Mouse (Mus musculus) CH12.LX (cell line): ENCODE data around the gene Gm42417.

Source experiments
- CHD1 ChIP-seq: IDR thresholded peaks from 2 replicates; pipeline ENCODE4 v1.6.1; 2012; ENCODE audit warnings: low read depth, low read length, improper control_type of control experiment, inconsistent platforms
- CTCF ChIP-seq, 2 experiments: IDR thresholded peaks in 1 of 2; conservative IDR thresholded peaks in 1 of 2; 2 replicates each; pipeline ENCODE4 v1.5.1; 2011 to 2012; ENCODE audit warnings: low read depth in 2 of 2, low read length in 2 of 2, improper control_type of control experiment in 1 of 2, inconsistent platforms in 1 of 2, mild to moderate bottlenecking in 1 of 2, moderate library complexity in 1 of 2
- ETS1 ChIP-seq: conservative IDR thresholded peaks from 2 replicates; pipeline ENCODE4 v1.6.1; 2012; ENCODE audit warnings: low read depth, mild to moderate bottlenecking, inconsistent platforms, low read length, improper control_type of control experiment, moderate library complexity
- MAX ChIP-seq: IDR thresholded peaks from 2 replicates; pipeline ENCODE4 v1.6.1; 2011; ENCODE audit warnings: low read length, improper control_type of control experiment
- NELFE ChIP-seq: IDR thresholded peaks from 2 replicates; pipeline ENCODE4 v1.6.1; 2011; ENCODE audit warnings: low read depth, low read length, improper control_type of control experiment
- POLR2A ChIP-seq: IDR thresholded peaks from 2 replicates; pipeline ENCODE4 v1.6.1; 2011; ENCODE audit warnings: low read depth, mild to moderate bottlenecking, improper control_type of control experiment, low read length
- POLR2AphosphoS2 ChIP-seq: IDR thresholded peaks from 2 replicates; pipeline ENCODE4 v1.6.1; 2011; ENCODE audit warnings: low read depth, low read length, improper control_type of control experiment
- RAD21 ChIP-seq: IDR thresholded peaks from 2 replicates; pipeline ENCODE4 v1.6.1; 2011; ENCODE audit warnings: low read depth, mild to moderate bottlenecking, low read length, improper control_type of control experiment, moderate library complexity
- SIN3A ChIP-seq: IDR thresholded peaks from 2 replicates; pipeline ENCODE4 v1.6.1; 2012; ENCODE audit warnings: low read length, improper control_type of control experiment, inconsistent platforms

- TF ChIP-seq POLR2A (no peak), NELFE (no peak), POLR2AphosphoS2 (no peak), CTCF (conservative IDR thresholded peaks at IDR 0.05 in 1 of 2, IDR thresholded peaks at IDR 0.05 in 1 of 2; ENCODE audit: low read depth in 2 of 2, low read length in 2 of 2) (no peak), ETS1 (no peak), CHD1 (no peak), MAX (no peak), RAD21 (no peak), SIN3A (no peak)
These were observed 43.0 kb upstream of the Gm42417 start for GRCm38 (mm10) chr1:36582211-36582610.
